Mouse (Mus musculus) intestine, embryonic 16.5 days (tissue): ENCODE measurements at regions not wholly inside any gene's neighbourhood (a gene's known extent, or its start where the extent isn't known, plus 50 kb on each side); places are given as distances from the start of the nearest gene placed in this dataset.

Experiments
- ATAC-seq: fragments of 200-750 bp; cut with Nextera tagmentation; 2 replicates; pipeline ENCODE4 v1.8.0; 2017; ENCODE audit warnings: moderate TSS enrichment, moderate library complexity
- H3K27ac ChIP-seq: fragments of 300-500 bp; sonication (generic); 2 replicates; pipeline ENCODE4 v1.5.1; 2014; ENCODE audit warnings: mild to moderate bottlenecking, low read length
- H3K27me3 ChIP-seq: fragments of 300-500 bp; sonication (generic); replicated peaks from 2 replicates; pipeline ENCODE4 v1.6.1; 2014; ENCODE audit warnings: low read length, control low read depth, mixed read lengths; ENCODE audit not compliant: control insufficient read depth, insufficient read depth
- H3K36me3 ChIP-seq: fragments of 300-500 bp; sonication (generic); 2 replicates; pipeline ENCODE4 v1.6.1; 2014; ENCODE audit warnings: low read length, control low read depth; ENCODE audit not compliant: control insufficient read depth, insufficient read depth
- H3K4me1 ChIP-seq: fragments of 300-500 bp; sonication (generic); 2 replicates; pipeline ENCODE4 v1.6.1; 2014; ENCODE audit warnings: low read length, control low read depth, mixed read lengths; ENCODE audit not compliant: control insufficient read depth, insufficient read depth
- H3K4me2 ChIP-seq: fragments of 300-500 bp; sonication (generic); 2 replicates; pipeline ENCODE4 v1.6.1; 2014; ENCODE audit warnings: low read depth, low read length, control low read depth
- H3K4me3 ChIP-seq: fragments of 300-500 bp; sonication (generic); 2 replicates; pipeline ENCODE4 v1.5.1; 2014; ENCODE audit warnings: mild to moderate bottlenecking, low read length
- H3K9ac ChIP-seq: fragments of 300-500 bp; sonication (generic); 2 replicates; pipeline ENCODE4 v1.6.1; 2014; ENCODE audit warnings: low read depth, low read length
- H3K9me3 ChIP-seq: fragments of 300-500 bp; sonication (generic); 2 replicates; pipeline ENCODE4 v1.6.1; 2016; ENCODE audit warnings: low read length, control low read depth; ENCODE audit not compliant: control insufficient read depth
- WGBS: fragments of 180-500 bp; shearing (Covaris S2); extraction: QIAGEN DNeasy Blood & Tissue Kit; methylation state at CpG from one replicate; pipeline ENCODE4 v1.1.7; 2014; 5-methylcytosine and 5-hydroxymethylcytosine counted together

DNA sequence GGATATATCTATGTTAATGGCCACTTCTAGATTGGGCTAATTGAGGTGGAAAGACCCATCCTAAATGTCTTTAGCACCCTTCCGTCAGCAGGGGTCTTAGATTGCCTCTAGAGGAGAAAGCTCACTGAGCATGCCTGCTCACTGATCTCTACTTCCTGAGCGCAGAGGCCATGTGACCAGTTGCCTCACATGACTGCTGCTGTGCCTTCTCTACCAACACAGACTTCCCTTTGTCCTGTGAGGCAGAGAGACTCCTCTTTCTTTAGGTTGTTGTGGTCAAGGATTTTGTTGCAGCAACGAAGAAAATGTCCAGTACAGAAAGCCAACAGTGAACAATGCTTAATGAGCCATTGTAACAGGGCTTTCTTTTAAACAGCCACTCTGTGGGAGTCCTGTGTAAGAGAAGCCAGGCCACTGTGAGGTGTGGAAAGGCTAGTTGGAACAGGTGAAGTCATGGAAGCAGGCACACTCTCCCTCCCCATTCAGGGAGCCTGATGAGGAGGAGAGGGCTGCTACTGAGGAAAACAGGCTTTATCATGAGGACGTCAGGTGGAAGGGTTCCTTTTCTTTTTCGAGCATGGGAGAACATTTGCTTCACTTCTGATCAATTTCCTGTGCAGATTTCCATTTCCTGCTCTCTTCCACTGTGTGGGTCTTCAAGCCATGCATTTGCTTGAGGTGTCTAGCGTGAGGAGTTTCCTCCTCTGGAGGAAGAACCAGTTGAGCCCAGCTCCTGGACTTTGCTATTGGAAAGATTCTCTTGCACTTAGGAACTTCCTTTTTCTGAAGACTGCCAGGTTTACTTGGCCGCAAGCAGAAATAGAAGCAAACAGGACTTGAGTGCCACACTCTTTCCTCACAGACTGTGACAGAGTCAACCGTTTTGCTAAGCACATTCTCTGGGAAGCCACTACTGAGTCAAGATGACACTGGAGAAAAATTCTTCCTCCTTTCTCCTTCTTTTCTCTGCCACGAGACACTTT, 290.7 kb upstream of the Adgrl2 start:
- H3K4me1 ChIP-seq = no peaks in the 10 kb centered on the region
- ATAC-seq = no peak
- no peak overlapping the region for H3K27ac ChIP-seq
- no peak overlapping the region for H3K4me2 ChIP-seq
- H3K4me3 ChIP-seq = no peak overlapping the region
- H3K27me3 ChIP-seq = no peaks in the 10 kb centered on the region
- no peaks in the 10 kb centered on the region for H3K9me3 ChIP-seq
- H3K9ac ChIP-seq = no peak overlapping the region
- WGBS = 85% methylated on average over 9 of the region's 9 CpGs
- H3K36me3 ChIP-seq = no peaks in the 10 kb centered on the region

DNA sequence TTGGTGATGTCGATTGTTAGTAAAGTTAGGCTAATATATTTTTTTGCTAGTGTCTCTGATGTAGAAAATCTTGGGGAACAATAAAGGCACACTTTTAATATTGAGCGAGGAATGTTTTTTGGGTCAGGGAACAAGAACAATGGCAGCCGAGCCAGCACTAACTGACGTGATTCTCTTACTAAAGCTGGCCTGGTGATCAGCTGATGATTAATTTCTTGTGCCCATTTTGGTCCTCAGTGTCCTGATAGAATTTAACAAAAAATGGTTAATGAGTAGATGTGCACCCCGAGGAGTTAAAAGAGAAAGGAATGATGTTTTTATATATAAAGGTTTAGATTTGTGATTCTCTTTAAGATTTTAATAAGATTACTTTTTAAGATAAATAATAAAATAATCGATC, 289.0 kb upstream of the Adgrl2 start:
- no peak overlapping the region for H3K4me3 ChIP-seq
- 78% methylated on average over 6 of the region's 6 CpGs for WGBS
- no peak for ATAC-seq
- no peaks in the 10 kb centered on the region for H3K36me3 ChIP-seq
- no peaks in the 10 kb centered on the region for H3K27me3 ChIP-seq
- no peak overlapping the region for H3K9ac ChIP-seq
- H3K4me2 ChIP-seq = no peak overlapping the region
- H3K9me3 ChIP-seq = no peaks in the 10 kb centered on the region
- no peak overlapping the region for H3K27ac ChIP-seq
- no peaks in the 10 kb centered on the region for H3K4me1 ChIP-seq

DNA sequence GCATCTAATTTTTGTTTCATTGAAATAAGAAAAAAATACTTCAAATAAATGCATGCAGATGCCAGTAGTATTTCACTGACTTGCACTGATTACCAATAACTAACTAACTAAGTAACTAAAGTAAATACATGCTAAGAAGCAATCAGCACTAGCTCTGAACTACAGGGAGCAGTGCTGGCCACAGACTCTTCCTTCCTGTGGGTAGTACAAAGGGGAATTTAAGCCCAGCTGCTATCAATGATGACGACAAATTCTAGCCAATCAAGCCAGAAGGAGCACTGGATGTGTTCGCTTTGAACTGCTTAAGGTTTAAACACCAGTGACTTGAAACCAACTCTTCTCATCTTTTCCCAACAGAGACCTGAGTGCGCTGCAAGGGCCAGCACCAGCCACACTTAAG, 287.5 kb upstream of the Adgrl2 start:
- no peak for ATAC-seq
- no peaks in the 10 kb centered on the region for H3K36me3 ChIP-seq
- no peaks in the 10 kb centered on the region for H3K4me1 ChIP-seq
- WGBS = 85% methylated on average over 3 of the region's 3 CpGs
- H3K27ac ChIP-seq = no peak overlapping the region
- no peak overlapping the region for H3K4me2 ChIP-seq
- H3K9ac ChIP-seq = no peak overlapping the region
- H3K4me3 ChIP-seq = no peak overlapping the region
- no peaks in the 10 kb centered on the region for H3K9me3 ChIP-seq
- H3K27me3 ChIP-seq = no peaks in the 10 kb centered on the region

DNA sequence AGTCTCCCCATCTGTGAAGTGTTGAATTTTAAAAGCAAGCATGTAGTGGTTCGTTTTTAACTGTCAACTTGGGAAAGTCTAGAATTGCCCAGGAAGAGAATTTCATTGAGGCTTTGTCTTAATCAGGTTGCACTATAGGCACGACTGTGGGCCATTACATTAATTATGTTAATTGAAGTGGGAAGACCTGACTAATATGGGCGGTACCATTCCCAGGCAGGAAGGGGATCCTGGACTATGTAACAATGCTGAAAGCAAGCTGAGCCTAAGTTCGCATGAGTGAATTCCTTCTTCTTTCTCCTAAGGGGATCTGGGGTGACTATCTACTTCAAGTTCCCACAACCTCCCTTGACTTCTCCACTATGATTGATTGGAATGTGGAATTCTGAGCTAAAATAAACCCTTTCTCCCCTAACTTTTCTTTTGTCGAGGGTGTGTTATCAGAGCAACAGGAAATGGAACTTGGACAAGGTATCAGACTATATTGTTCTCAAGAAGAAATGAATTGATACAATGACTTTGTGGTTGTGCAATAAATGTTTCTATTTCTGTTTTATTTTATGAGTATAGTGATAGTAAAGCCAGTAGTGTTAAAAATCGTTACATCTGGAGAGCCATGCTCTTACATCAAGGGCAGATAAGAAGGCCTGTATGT, 285.2 kb upstream of the Adgrl2 start:
- Histone ChIP-seq H3K27me3 (no peaks in the 10 kb centered on the region), H3K4me2 (no peak overlapping the region), H3K27ac (no peak overlapping the region), H3K9me3 (no peaks in the 10 kb centered on the region), H3K4me3 (no peak overlapping the region), H3K9ac (no peak overlapping the region), H3K4me1 (no peaks in the 10 kb centered on the region), H3K36me3 (no peaks in the 10 kb centered on the region)
- WGBS = 67% methylated on average over 6 of the region's 6 CpGs
- ATAC-seq = peak; percentile 55

DNA sequence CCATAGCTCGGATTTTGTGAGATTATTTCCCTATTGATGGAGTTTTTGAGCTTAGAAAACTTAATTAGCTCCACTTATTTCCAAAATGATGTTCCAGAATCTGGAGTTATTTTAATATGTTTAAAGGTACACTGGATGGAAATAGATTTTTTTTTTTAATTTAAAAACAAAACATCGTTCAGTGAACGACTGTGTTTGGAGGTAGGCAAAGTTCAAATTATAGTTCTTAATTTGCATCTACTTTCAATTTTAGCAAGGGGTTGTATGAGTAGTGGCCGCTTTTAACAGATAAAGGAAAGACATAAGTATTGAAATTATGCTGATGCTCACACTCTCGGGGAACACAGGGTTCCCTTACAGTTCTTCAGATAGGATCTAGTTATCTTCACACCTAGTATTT, 284.6 kb upstream of the Adgrl2 start:
- Histone ChIP-seq H3K27ac (no peak overlapping the region), H3K9me3 (no peaks in the 10 kb centered on the region), H3K9ac (no peak overlapping the region), H3K4me3 (no peak overlapping the region), H3K36me3 (no peaks in the 10 kb centered on the region), H3K4me2 (no peak overlapping the region), H3K4me1 (no peaks in the 10 kb centered on the region), H3K27me3 (no peaks in the 10 kb centered on the region)
- no peak for ATAC-seq
- 87% methylated on average over 5 of the region's 5 CpGs for WGBS

DNA sequence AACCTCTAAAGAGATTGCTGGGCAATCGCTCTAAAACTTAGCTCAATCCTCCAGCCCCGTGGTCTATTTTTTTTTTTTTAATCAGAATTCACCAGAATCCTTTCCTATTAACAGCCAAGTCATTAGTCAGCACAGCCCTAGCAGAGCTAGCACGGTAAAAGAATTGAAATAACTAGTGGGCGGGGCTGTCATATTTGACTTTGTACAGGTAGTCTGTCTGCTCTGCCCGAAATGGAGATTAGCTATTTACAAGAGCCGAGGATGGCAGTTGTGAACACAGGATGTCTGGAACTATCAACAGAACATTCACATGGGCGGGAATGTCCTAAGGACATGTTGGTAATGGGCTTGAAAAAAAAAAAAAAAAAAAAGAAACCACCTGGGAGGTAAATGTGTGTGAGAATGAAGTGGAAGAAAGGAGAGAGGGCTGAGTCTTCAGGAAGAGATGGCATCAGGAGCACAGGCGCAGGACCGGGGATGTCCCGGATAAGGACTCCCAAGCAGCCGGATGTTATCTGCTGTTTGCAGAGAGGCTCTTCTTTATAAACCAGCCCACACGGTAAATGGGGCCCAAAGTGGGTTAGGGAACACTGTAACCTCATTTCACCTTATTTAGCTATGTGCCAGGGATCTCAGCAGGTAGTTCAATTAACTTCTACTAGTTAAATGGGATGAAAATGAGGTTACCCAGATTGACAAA, 283.8 kb upstream of the Adgrl2 start:
- Histone ChIP-seq H3K9me3 (no peaks in the 10 kb centered on the region), H3K4me3 (no peak overlapping the region), H3K36me3 (no peaks in the 10 kb centered on the region), H3K4me1 (no peaks in the 10 kb centered on the region), H3K27me3 (no peaks in the 10 kb centered on the region), H3K9ac (no peak overlapping the region), H3K4me2 (peak overlapping the region; percentile 7; the same call in 1 of the 2 replicates), H3K27ac (no peak overlapping the region)
- WGBS = 40% methylated on average over 12 of the region's 12 CpGs
- peak; percentile 71 for ATAC-seq

DNA sequence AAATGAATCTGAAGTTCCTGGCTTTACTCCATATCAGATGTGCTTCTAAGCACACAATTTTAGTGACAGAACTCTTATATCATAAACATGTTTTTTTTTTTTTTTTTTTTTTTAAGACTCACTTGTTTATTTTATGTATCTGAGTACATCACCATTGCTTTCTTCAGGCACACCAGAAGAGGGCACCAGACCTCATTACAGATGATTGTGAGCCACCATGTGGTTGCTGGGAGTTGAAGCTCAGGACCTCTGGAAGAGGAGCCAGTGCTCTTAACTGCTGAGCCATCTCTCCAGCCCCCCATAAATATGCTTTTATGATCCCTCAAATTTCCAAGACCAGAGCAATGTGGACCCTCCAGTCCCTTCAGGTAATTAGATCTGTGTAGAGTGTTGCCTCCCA, 280.1 kb upstream of the Adgrl2 start:
- no peak for ATAC-seq
- Histone ChIP-seq H3K9ac (no peak overlapping the region), H3K27me3 (no peaks in the 10 kb centered on the region), H3K4me3 (no peak overlapping the region), H3K36me3 (no peaks in the 10 kb centered on the region), H3K27ac (no peak overlapping the region), H3K4me2 (no peak overlapping the region), H3K4me1 (no peaks in the 10 kb centered on the region), H3K9me3 (no peaks in the 10 kb centered on the region)

DNA sequence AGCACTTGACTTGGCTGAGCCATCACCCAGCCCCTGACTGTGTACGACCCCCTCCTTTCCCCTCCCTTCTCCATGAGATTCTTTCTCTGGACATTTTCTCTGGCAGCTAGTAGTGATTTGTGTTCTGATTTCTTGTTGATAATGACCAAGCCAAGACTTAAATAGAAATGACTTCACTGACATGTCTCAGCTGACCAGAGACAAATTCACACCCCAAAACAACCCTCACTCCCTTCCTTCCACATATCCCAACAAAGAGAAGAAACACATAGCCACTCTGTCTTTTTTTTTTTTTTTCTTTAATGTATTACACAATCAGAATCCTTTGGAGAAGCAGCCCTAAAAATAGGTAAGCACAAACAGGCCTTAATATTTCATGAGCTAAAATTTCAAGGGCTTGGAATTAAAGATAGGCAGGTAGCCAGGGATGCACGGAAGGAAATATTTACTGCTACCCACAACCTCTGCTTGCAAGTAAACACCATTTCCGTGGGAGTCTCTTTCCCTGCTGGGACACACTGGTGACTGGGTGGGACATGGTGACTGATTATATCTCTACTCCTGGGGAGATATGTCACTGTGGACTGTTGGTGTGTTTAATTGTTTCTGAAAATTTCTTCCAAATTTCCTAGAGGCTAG, 272.1 kb upstream of the Adgrl2 start:
- 70% methylated on average over 3 of the region's 3 CpGs for WGBS

DNA sequence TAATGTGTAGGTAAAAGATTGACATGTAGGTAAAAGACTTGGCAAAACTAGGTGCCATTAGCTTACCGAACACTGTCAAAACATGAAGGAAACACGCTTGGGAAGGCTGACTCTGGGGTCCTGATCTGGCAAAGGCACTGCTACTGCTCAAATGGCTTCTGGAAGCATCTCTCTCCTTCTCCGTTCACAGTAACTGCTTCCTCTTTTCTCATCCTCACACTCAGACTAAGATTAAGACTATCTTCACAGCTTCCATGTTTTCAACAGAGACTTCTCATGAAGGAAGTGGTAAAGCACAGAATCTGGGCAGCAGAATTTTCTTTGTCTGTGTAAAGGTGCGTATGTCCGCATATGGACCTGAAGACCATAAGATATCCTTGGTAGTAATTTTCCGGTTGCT, 271.4 kb upstream of the Adgrl2 start:
- H3K27me3 ChIP-seq = no peaks in the 10 kb centered on the region
- no peaks in the 10 kb centered on the region for H3K36me3 ChIP-seq
- H3K4me3 ChIP-seq = no peak overlapping the region
- no peak overlapping the region for H3K27ac ChIP-seq
- no peak for ATAC-seq
- H3K9me3 ChIP-seq = no peaks in the 10 kb centered on the region
- H3K9ac ChIP-seq = no peak overlapping the region
- H3K4me1 ChIP-seq = no peaks in the 10 kb centered on the region
- H3K4me2 ChIP-seq = no peak overlapping the region
- 97% methylated on average over 6 of the region's 6 CpGs for WGBS

More for the DNA sequence above, 272.1 kb upstream of the Adgrl2 start:
- no peaks in the 10 kb centered on the region for H3K9me3 ChIP-seq
- no peak overlapping the region for H3K27ac ChIP-seq
- no peaks in the 10 kb centered on the region for H3K4me1 ChIP-seq
- H3K9ac ChIP-seq = no peak overlapping the region
- H3K4me2 ChIP-seq = no peak overlapping the region
- ATAC-seq = no peak
- H3K4me3 ChIP-seq = no peak overlapping the region
- H3K36me3 ChIP-seq = no peaks in the 10 kb centered on the region
- no peaks in the 10 kb centered on the region for H3K27me3 ChIP-seq
